Mouse (Mus musculus): ENCODE measurements around the gene Foxk1. TPM values are rescaled to one million over a fixed set of nuclear protein-coding genes. Genes with fewer than 3 reads are reported as not detected.
A peak's percentile ranks its signal among the peaks of the same experiment; 100 is the strongest.

Foxk1 gene
- polyA plus RNA-seq, 1 experiment from 2014 or later, result 3.1 TPM

DNA sequence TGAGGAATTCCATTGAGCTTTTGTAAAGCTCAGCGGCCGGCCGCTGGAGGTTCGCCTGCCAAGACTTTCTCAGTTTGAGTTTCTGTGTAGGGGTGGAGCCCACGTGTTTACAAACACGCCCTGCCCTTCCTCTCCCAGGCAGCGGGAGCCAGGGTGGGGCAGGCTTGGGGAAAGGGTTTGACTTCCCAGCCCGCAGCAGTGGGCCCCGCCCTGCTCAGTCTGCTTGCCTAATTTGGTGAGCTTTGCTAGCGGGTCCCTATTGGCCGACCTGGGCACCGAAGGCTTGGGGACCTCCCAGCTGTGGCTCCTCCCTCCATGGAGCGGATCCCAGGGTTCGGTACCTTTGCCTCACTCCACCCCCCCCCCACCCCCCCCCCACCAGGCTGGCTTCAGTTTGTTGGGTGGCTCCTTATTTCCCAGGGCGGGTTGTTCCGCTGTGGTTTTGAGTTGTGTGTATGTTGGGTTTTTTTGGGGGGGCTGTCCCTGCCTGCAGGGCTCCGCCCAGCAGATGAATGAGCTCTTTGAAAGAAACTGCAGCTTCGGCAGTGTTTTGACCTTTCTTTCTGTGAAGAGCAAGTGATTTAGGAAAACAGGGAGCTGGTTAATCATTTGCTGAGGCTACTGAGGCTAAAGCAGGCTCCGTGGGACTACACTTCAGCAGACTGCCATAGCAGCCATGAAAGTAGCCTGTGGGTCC lies 39.3 kb downstream of the Foxk1 start:
- peak overlapping the region; percentile 41 for H3K27ac ChIP-seq
- H3K4me2 ChIP-seq, result peak overlapping the region; percentile 62
- H3K4me3 ChIP-seq, result peak overlapping the region; percentile 32
- H3K9me3 ChIP-seq (replicated peaks), result no peaks in the 10 kb centered on the region
- peak overlapping the region; percentile 46; the same call in 1 of the 2 replicates for H3K9ac ChIP-seq
- 0 out of 2 replicates have a peak, but pooled peaks cover 3% of the 10 kb centered on the region for H3K27me3 ChIP-seq
- peak; percentile 90 for ATAC-seq
- under 1% methylated on average over 18 of the region's 19 CpGs for WGBS
- H3K4me1 ChIP-seq, result peaks cover 42% of the 10 kb centered on the region
- peaks cover 20% of the 10 kb centered on the region for H3K36me3 ChIP-seq (ENCODE audit: poor library complexity, severe bottlenecking)

- H3K4me1 ChIP-seq, result peaks cover 46% of the 10 kb centered on the region
These were observed 40.2 kb downstream of the Foxk1 start for GRCm38 (mm10) chr5:142441332-142442044.

DNA sequence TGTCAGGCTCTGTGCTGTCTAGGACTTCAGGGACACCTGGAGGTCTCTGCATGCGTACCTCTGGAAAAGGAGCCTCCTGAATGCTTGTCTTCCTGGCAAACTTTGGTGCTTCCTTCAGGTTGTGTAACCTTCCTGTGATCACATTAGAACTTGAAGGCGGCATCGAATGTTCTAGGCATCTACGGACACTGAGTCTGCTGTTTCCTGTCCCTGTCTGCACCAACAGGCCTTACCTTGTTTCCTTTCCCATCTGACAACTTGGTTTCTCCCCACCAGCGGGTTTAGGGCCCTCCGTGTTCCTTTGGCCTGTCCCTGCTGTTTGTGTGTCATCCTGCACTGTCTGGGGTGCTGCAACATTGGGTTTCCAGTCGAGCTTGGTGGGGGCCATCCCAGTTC lies 40.7 kb downstream of the Foxk1 start:
- no peak overlapping the region for H3K27ac ChIP-seq
- H3K4me1 ChIP-seq, result peaks cover 46% of the 10 kb centered on the region
- no peak overlapping the region for H3K9ac ChIP-seq
- WGBS, result 89% methylated on average over 7 of the region's 7 CpGs
- no peak for ATAC-seq
- no peaks in the 10 kb centered on the region for H3K9me3 ChIP-seq (replicated peaks)
- H3K4me2 ChIP-seq, result no peak overlapping the region
- 0 out of 2 replicates have a peak, but pooled peaks cover 8% of the 10 kb centered on the region for H3K36me3 ChIP-seq (ENCODE audit: poor library complexity, severe bottlenecking)
- 0 out of 2 replicates have a peak, but pooled peaks cover 3% of the 10 kb centered on the region for H3K27me3 ChIP-seq
- H3K4me3 ChIP-seq, result no peak overlapping the region

More at GRCm38 (mm10) chr5:142441332-142442044, 40.2 kb downstream of the Foxk1 start:
- Histone ChIP-seq H3K27me3 (0 out of 2 replicates have a peak, but pooled peaks cover 3% of the 10 kb centered on the region), H3K9me3 (replicated peaks) (no peaks in the 10 kb centered on the region), H3K4me3 (peak overlapping the region; percentile 32; the same call in 1 of the 2 replicates), H3K9ac (peak overlapping the region; percentile 46; the same call in 1 of the 2 replicates), H3K36me3 (ENCODE audit: poor library complexity, severe bottlenecking) (peaks cover 11% of the 10 kb centered on the region), H3K27ac (peak overlapping the region; percentile 41; the same call in 1 of the 2 replicates), H3K4me2 (peak overlapping the region; percentile 62)
- no peak for ATAC-seq
- WGBS, result 69% methylated on average over 22 of the region's 22 CpGs

DNA sequence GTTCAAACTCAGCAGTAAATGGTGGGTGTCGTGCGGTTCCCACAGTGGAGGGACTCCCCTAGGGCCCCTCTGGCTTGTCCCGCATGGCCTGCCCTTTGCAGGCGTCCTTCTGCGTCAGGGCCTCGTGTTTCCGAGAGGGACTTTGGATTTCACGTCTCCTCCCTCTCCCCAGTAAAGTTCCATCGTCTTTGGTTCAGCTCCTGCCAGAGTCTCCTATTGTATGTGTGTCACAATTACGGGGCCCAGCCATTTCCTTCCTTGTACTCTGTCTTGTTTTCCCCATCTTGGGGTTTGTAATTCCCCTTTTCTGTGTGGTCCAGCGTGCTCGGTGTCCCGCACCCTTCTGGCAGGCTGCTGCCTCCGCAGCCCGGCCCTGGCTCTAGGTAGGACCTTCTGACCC lies 42.2 kb downstream of the Foxk1 start:
- no peak overlapping the region for H3K4me3 ChIP-seq
- no peaks in the 10 kb centered on the region for H3K36me3 ChIP-seq (ENCODE audit: poor library complexity, severe bottlenecking)
- no peak overlapping the region for H3K9ac ChIP-seq
- WGBS, result 64% methylated on average over 15 of the region's 15 CpGs
- 0 out of 2 replicates have a peak, but pooled peaks cover 3% of the 10 kb centered on the region for H3K27me3 ChIP-seq
- no peaks in the 10 kb centered on the region for H3K9me3 ChIP-seq (replicated peaks)
- peaks cover 53% of the 10 kb centered on the region for H3K4me1 ChIP-seq
- ATAC-seq, result no peak
- no peak overlapping the region for H3K27ac ChIP-seq
- H3K4me2 ChIP-seq, result no peak overlapping the region

DNA sequence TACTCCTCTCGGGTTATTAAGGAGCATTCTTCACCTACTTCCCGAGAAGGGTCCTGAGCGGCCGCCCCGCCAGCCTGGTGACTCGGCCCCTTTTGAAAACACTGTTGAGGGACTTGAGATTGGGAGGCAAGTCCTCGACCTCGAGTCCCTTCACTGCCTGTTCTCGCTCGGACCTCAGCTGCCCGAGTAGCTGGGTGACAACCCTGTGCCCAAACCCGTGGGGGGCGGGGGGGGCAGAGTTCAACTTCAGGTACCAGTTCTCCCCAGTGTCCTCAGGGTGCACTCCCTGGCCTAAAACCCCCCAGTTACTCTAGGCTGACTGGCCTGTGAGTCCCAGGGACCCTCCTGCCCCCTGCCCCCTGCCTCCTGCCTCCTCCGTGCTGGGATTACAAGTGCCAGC lies 42.7 kb downstream of the Foxk1 start:
- peaks cover 54% of the 10 kb centered on the region for H3K4me1 ChIP-seq
- H3K9ac ChIP-seq, result no peak overlapping the region; the same call in 1 of the 2 replicates
- WGBS, result 71% methylated on average over 14 of the region's 14 CpGs

GRCm38 (mm10) chr5:142444791-142445531 lies 43.7 kb downstream of the Foxk1 start:
- Histone ChIP-seq H3K4me2 (no peak overlapping the region), H3K36me3 (ENCODE audit: poor library complexity, severe bottlenecking) (peaks cover 7% of the 10 kb centered on the region), H3K9ac (no peak overlapping the region), H3K4me3 (no peak overlapping the region), H3K27me3 (0 out of 2 replicates have a peak, but pooled peaks cover 3% of the 10 kb centered on the region), H3K27ac (no peak overlapping the region), H3K9me3 (replicated peaks) (no peaks in the 10 kb centered on the region), H3K4me1 (peaks cover 45% of the 10 kb centered on the region)
- 69% methylated on average over 11 of the region's 11 CpGs for WGBS
- ATAC-seq, result no peak

More for the DNA sequence above, 42.7 kb downstream of the Foxk1 start:
- ATAC-seq, result no peak
- Histone ChIP-seq H3K27me3 (0 out of 2 replicates have a peak, but pooled peaks cover 3% of the 10 kb centered on the region), H3K27ac (no peak overlapping the region), H3K4me2 (no peak overlapping the region), H3K9me3 (replicated peaks) (no peaks in the 10 kb centered on the region), H3K4me3 (no peak overlapping the region), H3K36me3 (ENCODE audit: poor library complexity, severe bottlenecking) (no peaks in the 10 kb centered on the region)

GRCm38 (mm10) chr5:142445709-142446108 lies 44.4 kb downstream of the Foxk1 start:
- Histone ChIP-seq H3K4me3 (no peak overlapping the region), H3K36me3 (ENCODE audit: poor library complexity, severe bottlenecking) (peaks cover 14% of the 10 kb centered on the region), H3K4me1 (peaks cover 38% of the 10 kb centered on the region), H3K27me3 (0 out of 2 replicates have a peak, but pooled peaks cover 3% of the 10 kb centered on the region), H3K27ac (no peak overlapping the region), H3K9me3 (replicated peaks) (no peaks in the 10 kb centered on the region), H3K9ac (peak overlapping the region; percentile 45), H3K4me2 (no peak overlapping the region)
- WGBS, result 43% methylated on average over 8 of the region's 8 CpGs
- ATAC-seq, result no peak

- no peak overlapping the region for H3K4me3 ChIP-seq
- peaks cover 25% of the 10 kb centered on the region for H3K4me1 ChIP-seq
- 0 out of 2 replicates have a peak, but pooled peaks cover under 1% of the 10 kb centered on the region for H3K27me3 ChIP-seq
- no peak overlapping the region for H3K9ac ChIP-seq
- peaks cover 31% of the 10 kb centered on the region for H3K36me3 ChIP-seq (ENCODE audit: poor library complexity, severe bottlenecking)
- H3K4me2 ChIP-seq, result no peak overlapping the region
- 10% methylated on average over 9 of the region's 9 CpGs for WGBS
- ATAC-seq, result peak; percentile 76
- peak overlapping the region; percentile 57 for H3K27ac ChIP-seq
- no peaks in the 10 kb centered on the region for H3K9me3 ChIP-seq (replicated peaks)
These were observed 46.8 kb downstream of the Foxk1 start for GRCm38 (mm10) chr5:142448076-142448475.

DNA sequence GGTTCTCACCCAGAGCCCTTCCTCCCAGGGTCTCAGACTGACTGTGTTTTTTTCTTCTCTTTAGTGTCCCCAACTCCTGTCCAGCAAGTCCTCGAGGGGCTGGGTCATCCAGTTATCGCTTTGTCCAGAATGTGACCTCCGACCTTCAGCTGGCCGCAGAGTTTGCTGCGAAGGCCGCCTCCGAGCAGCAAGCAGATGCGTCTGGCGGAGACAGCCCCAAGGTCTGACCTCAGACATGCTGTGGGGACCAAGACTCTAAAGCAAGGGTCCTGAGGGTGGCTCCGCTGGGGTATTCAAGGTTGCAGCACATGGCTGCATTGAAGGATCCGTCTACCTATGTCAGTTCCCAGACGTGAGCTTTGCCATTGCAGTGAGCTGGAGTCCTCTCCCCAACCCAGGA lies 47.3 kb downstream of the Foxk1 start:
- WGBS, result 84% methylated on average over 12 of the region's 12 CpGs
- H3K36me3 ChIP-seq (ENCODE audit: poor library complexity, severe bottlenecking), result peaks cover 36% of the 10 kb centered on the region
- no peak; the same call in 1 of the 2 replicates for ATAC-seq
- H3K9me3 ChIP-seq (replicated peaks), result no peaks in the 10 kb centered on the region
- no peaks in the 10 kb centered on the region for H3K27me3 ChIP-seq
- H3K27ac ChIP-seq, result no peak overlapping the region
- H3K4me3 ChIP-seq, result no peak overlapping the region
- peaks cover 20% of the 10 kb centered on the region for H3K4me1 ChIP-seq
- H3K9ac ChIP-seq, result no peak overlapping the region
- no peak overlapping the region for H3K4me2 ChIP-seq

DNA sequence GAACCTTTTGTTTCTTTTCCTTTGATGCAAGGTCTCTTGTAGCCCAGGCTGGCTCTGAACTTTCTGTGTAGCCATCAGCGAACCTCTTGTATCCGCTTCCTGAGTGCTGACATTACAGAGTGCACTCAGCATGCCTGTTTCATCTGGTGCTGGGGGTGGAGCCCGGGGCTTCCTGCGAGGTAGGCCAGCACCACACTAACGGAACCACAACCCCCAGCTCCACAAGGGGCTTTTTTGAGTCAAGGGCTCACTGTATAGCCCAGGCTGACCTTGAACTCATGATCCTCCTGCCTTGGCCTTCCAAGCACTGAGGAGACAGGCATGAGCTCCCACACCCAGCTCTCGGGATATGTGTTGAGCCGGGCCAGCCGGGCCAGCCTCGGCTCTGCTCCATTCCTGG lies 49.5 kb downstream of the Foxk1 start:
- H3K4me3 ChIP-seq, result no peak overlapping the region
- peaks cover 56% of the 10 kb centered on the region for H3K36me3 ChIP-seq (ENCODE audit: poor library complexity, severe bottlenecking)
- no peaks in the 10 kb centered on the region for H3K9me3 ChIP-seq (replicated peaks)
- H3K4me1 ChIP-seq, result peaks cover 10% of the 10 kb centered on the region
- no peaks in the 10 kb centered on the region for H3K27me3 ChIP-seq
- ATAC-seq, result no peak
- no peak overlapping the region for H3K4me2 ChIP-seq
- H3K27ac ChIP-seq, result no peak overlapping the region
- H3K9ac ChIP-seq, result no peak overlapping the region
- WGBS, result 88% methylated on average over 9 of the region's 9 CpGs

- H3K9ac ChIP-seq, result no peak overlapping the region
- ATAC-seq, result no peak
- H3K4me2 ChIP-seq, result no peak overlapping the region
- peaks cover 9% of the 10 kb centered on the region for H3K4me1 ChIP-seq
- WGBS, result 0% methylated on average over 1 of the region's 1 CpGs
- H3K9me3 ChIP-seq (replicated peaks), result no peaks in the 10 kb centered on the region
- no peaks in the 10 kb centered on the region for H3K27me3 ChIP-seq
- H3K27ac ChIP-seq, result no peak overlapping the region
- H3K36me3 ChIP-seq (ENCODE audit: poor library complexity, severe bottlenecking), result peaks cover 65% of the 10 kb centered on the region
- no peak overlapping the region for H3K4me3 ChIP-seq
These were observed 50.5 kb downstream of the Foxk1 start for GRCm38 (mm10) chr5:142451759-142452158.
